Mouse (Mus musculus) erythroblast, adult 5-6 weeks (primary cell): ENCODE data around the gene Zfp598. TPM values are rescaled to one million over a fixed set of nuclear protein-coding genes. Genes with fewer than 3 reads are reported as not detected.
"Not testable (repeated sequence)": the region's sequence is repeated elsewhere in the genome, so short reads cannot be mapped to it uniquely, and the experiment has no call there.

Experiments
- ATAC-seq: replicated peaks from 2 replicates; pipeline ENCODE4 v1.8.0; 2016; ENCODE audit warnings: moderate number of reproducible peaks, mild to moderate bottlenecking, moderate TSS enrichment, inconsistent platforms; ENCODE audit not compliant: poor library complexity, low FRiP score, severe bottlenecking
- total RNA-seq, 2 experiments: library from RNA; stranded (forward) in 1 of 2; stranded (reverse) in 1 of 2; fragments of 150-400 nt in 1 of 2; fragments of 200-764, 138-1000 nt in 1 of 2; gene quantifications; 2 replicates each; pipeline versions ENCODE4 v1.2.3 to v1.2.4; 2015 to 2017; ENCODE audit warnings: low replicate concordance in 2 of 2

Gene Zfp598
- total RNA-seq, 2 experiments from 2014 or later: 3.7 to 4.0 TPM

DNA sequence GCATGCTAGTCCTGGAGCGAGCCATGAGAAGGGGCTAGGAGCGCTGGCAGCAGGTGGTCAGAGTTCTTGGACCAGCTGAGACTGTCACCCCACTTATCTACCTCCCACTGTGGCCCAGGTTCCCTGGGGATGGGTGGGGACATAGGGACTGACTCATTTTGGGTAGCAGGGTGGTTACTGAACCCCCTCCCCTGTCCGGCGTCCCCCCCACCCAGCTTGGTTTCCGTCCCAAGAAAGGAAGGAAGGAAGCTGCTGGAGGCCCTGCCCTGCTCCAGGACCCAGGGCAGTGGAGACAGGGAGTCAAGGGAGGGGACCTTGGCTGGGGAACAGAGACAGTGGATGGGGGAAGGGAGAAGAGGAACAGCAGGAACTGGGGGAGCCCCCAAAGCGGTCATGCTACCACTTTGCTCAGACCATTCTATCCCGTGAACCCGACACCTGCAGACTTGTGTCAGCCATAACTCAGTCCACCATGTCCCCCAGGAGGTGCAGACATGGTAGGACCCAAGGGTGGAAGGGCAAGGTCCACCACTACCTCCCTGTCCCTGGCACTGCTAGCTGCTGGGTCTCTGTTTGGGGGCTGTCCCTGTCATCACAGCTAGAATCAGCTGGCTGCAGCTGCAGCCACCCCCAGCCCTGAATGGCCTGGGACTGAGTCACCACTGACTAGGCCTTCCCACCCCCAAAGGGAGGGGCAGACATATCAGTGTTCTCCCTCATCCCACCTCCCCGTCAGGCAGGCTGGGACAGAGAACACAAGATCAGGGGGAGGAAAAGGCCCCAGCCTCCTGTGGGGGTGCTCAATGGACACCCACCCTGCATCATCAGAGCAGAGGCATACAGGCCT, 24.4 kb upstream of the Zfp598 start:
- ATAC-seq: no peak

DNA sequence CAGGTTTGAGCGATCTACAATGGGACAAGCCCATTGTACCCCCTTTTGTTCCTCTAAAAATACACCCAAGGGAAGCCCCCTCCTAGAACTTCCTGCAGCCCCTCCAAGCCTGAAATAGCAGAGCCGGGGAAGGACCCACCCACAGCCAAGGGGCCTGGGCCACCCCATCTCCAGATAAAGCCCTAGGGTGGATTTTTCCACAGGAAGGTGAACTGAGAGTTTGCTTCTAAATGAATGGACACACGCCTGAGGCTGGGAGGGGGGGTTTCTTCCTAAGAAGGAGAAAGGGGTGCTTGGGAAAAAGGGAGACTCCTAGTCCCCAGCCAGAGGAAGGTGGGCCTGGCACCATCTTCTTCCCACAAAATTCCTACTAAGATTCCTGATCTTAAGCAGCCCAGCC, 23.6 kb upstream of the Zfp598 start:
- ATAC-seq: no peak

DNA sequence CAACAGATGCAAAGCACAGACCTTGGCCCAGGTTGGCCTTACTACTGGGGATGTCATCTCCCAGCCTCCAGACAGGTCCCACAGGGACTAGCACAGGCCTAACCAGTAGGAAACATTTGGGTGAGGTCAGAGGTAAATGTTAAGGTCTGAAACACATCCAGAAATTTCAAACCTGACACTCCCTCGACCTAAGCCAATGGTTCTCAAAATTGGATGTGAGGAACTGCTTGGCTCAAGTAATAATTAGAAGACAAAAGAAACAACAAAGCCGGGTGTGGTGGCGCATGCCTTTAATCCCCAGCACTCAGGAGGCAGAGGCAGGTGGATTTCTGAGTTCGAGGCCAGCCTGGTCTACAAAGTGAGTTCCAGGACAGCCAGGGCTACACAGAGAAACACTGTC, 23.1 kb upstream of the Zfp598 start:
- no peak for ATAC-seq

DNA sequence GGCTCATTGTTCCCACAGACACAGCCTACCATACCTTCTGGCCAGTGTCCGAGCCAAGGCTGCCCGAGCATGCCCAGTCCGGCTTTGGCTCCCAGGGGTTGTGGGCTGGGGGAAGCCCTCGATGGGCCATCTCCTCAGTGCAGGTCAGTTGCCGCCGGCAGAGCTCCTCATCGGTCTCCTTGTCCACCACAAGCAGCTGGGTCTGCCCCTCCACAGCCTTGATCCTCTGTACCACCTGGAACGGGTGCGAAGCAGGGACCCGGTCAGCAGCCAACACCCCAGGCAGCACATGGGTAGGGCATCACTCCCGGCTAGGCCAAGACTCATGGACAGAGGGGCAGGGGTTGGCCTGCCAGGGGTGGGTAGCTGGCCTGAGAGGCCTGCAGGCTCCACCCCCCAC, 22.0 kb upstream of the Zfp598 start:
- no peak for ATAC-seq

DNA sequence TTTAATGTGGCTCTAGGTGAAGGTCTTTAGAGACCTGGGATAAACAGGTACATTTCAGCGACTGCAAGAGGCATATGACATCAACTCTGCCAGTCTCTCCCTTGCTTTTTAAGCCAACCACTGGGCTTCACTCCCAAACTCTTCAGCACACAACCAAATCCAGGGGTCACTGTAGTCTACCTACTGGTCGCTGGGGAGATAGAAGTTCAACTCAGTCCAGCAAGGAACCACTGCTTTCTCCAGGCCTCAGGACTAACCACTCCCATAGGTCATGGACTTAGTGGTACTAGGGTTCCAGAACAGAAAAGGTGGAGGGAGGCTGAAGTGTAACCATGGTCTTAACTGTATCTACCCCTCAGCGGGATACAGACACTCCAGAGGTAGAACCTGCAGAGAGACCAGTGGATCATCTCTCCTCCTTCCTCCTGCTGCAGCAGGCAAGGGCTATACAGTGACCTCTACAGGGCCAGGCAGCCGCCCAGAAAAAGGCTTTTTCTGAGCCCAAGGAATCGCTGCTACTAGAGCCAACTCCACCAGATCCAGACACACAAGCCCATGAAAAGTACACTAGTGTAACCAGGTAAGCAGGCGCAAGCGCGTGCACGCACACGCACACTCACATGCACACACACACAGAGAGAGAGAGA, 20.6 kb upstream of the Zfp598 start:
- ATAC-seq: no peak

DNA sequence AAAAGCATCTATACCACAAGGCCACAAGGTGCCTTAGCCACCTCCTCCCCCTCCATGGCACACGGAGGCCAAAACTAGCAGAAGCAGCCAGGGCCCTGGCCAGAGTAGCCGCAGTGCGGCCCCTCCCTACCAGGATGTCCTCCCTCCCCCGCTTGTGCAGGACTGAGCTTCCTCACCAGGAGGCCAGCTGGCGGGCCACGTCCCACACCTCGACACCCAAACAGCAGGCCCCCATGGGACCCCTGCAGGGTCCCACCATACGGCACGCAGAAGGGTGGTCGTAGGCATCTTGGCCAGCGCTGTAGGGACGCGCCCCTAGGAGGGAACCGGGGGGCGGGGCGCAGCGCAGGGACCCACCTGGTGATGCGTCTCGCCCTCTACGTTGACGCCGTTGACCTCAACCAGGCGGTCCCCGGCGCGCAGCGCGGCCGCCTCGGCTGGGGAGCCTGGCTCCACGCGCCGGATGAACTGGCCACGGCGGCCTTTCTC, 19.9 kb upstream of the Zfp598 start:
- ATAC-seq: no peak

DNA sequence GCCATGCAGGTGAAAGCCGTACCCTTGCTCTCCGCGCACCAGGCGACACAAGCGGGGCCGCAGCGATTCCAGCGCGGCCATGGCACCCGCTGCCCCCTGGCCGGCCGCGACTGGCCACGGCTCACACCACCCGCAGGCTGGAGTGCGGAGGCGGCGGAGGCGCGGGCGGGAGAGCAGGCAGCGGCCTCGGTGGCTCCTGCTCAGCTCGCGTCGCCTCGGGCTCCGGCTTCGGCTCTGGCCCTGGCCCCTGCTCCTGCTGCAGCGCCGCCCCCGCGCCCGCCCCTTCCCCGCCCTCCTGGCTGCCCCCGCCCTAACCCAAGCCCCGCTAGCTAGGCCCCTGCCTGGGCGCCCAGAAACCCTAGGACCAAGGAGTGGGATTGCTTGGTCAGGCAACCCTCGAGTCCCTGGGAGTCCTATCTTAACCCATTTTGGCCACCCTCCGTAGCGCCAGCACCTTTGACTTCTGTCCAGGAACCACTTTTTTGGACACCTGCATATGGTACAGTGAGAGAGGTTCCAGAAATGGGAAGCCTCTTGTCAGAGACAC, 19.3 kb upstream of the Zfp598 start, which contains the start of gene Slc9a3r2:
Gene Slc9a3r2 (minus strand): TSS at position 258 of the 547 bp plus-strand sequence.
- ATAC-seq: no peak

DNA sequence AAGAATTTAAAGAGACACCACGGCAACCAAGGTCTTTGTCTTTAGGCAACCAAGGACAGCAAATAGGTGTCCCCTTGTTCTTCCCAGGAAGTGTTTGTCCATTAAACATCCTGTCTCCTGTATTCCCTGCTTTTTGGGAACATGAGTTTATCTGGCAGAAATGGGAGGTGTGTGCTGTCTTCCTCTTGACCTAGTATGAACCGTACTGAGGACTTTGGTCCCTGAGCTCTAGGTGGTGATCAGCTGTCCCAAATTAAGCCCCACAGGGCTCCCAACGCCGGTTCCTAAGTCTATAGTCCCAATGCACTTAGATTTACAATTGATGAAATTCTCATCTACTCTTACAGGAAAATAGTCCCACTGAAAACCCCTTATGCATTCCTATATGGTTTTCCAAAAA, 18.7 kb upstream of the Zfp598 start:
- ATAC-seq: no peak

DNA sequence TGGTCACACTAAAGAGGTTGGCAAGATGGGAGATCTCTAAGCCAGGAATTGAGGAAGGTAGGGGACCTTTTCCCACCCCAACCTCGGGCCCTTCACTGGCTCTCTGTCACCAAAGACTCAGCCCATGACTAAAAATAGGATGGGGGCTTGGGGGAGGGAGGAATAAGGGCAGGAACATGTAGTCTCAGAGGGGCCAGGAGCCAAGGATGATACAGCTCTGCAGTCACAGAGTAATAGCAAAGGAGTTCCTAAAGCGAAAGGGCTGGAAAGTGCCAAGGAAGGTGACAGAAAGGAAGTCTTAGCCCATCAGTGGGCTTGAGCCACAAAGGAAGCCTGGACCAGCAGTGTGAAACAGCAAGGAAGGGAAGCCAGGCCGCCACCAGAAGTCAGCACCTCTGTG, 17.7 kb upstream of the Zfp598 start:
- ATAC-seq: no peak

DNA sequence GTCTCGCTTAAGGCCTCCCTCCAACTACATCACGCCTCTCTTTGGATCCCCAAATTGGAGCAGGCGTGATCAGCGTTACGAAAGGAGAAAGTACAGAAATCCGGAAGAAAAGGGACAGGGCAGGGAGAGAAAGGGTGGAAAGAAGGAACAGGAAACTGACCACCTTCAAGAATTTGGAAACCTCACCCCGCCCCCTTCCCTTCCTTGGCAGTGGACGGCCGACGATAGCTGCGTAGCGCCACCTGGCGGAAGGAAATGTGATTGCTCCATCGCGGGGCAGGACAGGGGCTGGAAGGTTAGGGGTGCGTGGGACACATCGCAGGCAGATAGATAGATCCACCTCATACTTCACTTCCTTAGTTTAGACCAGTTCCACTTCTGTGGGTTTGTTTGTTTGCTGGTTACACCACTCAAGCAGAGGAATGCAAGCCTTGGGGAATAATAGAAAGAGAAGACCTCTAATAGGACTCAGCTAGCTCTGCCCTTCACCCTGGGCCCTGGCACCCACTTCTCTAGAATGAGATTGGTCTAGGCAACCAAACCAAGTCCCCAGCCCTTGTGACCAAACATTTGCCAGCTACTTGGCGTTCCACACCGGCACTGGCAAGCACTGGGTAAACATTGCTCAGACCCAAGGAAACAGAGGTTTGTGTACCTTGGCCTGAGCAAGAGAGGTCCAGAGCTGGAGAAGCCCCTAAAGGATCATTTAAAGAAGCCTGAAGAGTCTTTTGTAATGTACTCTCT, 15.3 kb upstream of the Zfp598 start:
- ATAC-seq: peak; percentile 84

DNA sequence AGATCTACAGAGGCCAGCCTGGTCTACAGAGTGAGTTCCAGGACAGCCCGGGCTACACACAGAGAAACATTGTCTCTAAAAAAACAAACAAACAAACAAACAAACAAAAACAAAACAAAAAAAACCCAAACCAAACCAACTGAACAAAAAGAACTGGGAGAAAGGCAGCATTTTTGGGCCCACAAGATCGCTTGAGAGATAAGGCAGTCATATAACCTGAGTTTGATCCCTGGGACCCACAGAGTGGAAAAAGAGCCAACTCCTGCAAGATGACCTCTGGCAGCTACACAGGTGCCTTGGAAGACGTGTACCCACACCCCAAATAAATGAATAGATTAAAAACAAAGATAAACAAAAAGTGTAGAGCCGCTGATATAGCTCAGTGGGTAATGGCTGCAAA, 14.5 kb upstream of the Zfp598 start:
- ATAC-seq: no peak

DNA sequence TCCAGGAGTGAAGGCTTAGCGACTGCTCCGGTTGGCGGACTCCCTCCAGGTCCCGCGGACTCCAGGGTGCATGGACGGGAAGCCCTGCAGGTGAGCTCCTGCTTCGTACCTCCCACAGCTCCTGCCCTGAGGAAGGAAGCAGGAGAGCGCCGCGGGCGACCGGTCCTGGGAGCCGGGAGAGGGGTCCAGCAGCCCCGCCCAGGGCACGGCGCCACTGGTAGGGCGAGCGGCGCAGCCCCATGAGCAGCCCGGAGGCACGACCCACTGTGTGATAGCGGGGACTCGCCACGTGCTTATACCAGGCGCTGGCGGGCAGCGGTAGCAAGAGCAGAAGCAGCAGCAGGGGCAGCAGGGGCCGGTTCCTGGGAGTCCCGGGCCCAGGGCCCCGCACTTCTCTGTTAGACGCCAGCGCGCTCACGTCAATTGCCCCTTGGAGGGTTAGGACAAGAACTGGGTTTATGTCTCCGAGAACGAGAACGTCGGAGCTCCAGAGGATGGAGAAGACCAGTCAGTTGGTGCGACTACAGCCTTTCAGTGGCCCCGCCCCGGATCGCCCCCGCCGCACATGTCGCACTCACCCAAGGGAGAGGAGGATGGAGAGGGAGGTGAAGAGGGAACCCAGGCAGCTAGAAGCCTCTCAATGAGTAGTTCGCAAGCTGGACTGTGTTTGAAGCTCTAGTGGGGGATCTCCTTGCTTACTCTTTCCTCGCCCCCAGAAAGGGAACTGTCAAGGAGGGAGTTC, 11.3 kb upstream of the Zfp598 start, which contains the start of gene Npw:
Gene Npw (minus strand): TSS at position 441 of the 742 bp plus-strand sequence.
- ATAC-seq: no peak

DNA sequence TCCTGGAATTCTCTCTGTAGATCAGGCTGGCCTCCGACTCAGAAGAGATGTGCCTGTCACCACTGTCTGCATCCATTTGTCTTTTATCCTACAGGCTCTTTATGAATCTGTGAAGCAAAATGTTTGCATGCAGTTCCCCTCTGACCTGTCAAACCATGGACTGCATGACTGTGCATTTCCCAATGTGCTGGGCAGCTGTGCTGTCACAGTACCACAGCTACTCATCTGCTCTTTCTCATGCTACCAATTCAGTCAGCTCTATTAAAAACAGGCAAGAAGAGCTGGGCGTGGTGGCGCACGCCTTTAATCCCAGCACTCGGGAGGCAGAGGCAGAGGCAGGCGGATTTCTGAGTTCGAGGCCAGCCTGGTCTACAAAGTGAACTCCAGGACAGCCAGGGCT, 2.5 kb upstream of the Zfp598 start:
- ATAC-seq: not testable (repeated sequence)

DNA sequence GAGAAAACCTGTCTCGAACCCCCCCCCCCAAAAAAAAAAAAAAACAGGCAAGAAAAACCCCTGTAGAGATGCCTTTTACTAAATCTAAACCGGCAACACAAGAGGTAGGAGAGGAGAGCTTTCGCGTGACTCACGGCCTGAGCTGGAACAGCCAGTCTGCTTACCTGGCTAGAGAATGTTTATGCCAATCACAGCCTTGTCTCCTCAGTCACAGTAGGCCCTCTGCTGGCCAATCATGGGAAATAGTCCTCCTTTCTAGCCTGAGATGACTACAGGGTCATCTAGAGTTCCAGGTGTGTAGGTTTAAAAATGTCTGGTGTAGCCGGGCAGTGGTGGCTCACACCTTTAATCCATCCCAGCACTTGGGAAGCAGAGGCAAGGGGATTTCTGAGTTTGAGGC, 2.1 kb upstream of the Zfp598 start:
- ATAC-seq: peak; percentile 50

DNA sequence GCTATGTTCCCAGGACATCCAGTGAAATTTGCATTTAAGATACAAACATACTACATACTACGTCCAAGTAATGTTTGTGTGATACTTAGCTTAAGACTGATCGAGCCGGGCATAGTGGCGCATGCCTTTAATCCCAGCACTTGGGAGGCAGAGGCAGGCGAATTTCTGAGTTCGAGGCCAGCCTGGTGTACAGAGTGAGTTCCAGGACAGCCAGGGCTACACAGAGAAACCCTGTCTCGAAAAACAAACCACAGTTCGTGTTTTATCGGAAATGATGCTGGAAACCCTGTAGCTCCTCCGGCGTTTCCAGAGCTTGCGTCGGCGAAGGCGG, 308 bp upstream of the Zfp598 start:
- not testable (repeated sequence) for ATAC-seq

DNA sequence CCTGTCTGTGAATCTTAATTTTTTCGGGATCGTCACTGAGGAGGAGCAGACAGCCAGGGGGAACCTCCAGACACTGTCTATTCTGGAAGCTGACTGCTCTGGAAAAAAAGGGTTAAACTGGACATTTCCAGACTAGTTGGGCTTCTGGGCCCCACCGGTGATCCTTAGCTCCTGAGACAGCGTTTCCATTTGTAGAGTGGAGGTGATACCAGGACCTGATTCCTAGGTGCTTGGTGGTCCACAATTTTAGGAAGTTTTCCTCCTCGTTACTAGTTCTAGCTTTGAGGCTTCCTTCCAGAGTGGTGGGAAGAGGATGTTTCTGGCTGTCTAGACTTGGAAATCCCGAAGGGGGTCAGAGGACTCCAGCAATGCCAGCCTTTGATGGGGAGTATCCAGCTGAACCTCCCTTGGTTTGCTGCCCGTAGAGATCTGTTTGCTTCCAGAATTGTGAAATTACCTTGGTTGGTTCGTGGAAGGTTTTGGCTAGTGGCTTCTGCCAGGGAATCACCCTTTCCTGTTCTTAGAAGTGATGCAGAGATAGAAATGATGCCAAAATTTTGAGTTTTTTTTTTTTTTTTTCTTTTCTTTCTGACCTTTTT, 858 bp downstream of the Zfp598 start:
- ATAC-seq: no peak

DNA sequence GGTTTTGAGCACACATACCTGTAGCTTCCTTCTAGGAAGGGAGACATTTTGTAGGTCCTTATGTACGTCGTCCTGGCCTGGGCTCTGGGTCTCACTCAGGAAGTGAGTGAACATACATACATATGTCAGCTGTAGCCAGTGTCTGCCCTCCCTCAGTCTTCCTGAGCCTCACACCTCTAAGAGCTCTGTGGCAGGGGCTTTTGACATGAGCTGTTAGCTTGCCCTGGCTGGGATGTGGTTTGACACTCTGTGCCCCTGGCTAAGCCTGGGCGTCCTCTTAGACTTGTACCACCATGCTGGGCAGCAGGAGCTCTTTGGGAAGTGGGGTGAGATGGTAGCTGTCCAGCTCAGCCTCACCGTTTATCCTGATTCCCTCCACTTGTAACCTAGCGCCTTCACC, 1.9 kb downstream of the Zfp598 start:
- ATAC-seq: no peak

DNA sequence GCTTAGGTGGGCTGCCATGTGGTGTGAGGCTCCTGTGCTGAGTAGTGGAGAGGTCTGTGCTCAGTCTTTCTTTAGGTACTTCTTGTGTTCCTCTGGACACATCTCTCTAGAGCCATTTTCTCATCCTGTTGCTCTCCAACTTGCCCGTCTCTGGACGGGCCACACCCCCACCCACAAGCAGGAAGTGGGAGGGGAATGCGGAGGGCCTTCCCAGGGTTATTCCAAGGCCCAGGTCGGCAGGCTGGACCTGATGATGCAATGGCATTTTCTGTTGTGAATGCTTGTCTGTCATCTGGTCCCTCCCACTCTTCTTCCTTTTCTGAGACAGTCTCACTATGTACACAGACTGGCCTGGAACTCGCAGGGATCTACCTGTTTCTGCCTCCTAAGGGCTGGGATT, 2.7 kb downstream of the Zfp598 start:
- ATAC-seq: no peak

DNA sequence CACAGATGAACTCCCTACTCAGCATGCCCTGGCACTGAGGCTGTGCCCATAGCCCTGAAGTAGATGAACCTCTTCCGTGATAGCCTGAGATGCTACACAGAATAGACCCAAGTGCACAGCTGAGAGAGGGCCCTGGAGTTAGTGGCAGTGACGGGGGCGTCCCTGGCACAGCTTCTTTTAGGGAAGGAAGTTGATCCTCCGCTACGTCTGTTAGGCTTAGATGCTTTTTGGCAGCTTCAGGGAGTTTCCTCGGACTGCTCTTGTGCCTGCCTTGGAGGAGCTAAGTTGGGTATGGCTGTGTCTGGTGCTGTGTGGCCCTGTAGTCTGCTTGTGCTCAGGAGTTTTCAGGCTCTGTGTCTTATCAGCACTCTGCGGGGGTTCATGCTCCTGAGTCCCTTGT, 4.8 kb downstream of the Zfp598 start:
- no peak for ATAC-seq
